Mouse (Mus musculus) embryonic fibroblast, embryonic 13.5 days (primary cell): ENCODE data around the gene Stab1.

Experiments used
- CTCF ChIP-seq: IDR thresholded peaks from 2 replicates; pipeline ENCODE4 v1.5.1; 2011; ENCODE audit warnings: mild to moderate bottlenecking, control low read depth, low read length, moderate library complexity, borderline replicate concordance; ENCODE audit not compliant: insufficient read depth
- POLR2A ChIP-seq: IDR thresholded peaks from 2 replicates; pipeline ENCODE4 v1.6.1; 2011; ENCODE audit warnings: low read depth, mild to moderate bottlenecking, control low read depth, low read length, moderate library complexity

- TF ChIP-seq CTCF (no peak), POLR2A (no peak)
Observed at GRCm38 (mm10) chr14:31126826-31127225, 41.6 kb downstream of the Stab1 start.
